Mouse (Mus musculus): ENCODE data around the gene Tcte1.

Gene Tcte1

DNA sequence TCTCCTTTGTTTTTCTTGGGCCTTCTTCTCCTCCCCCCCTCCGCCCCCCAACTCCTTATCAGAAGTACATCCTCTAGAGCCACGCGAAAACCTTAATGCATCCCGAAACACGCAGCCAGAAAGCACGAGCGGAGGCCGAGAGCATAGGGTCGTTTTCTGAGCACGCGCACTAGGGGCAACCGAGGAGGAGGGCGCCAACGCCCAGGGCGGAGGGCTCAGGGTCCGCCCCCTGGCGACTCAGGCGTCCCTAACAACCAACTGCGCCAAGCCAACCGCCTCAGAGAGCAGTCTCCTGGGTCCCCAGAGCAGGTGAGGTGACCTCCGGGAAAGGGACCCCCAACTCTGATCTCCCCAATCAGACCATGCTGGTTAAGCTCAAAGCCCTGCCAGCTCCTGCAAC, at the start of gene Tcte1:
Tcte1 (plus strand) TSS at position 172 of the 400 bp plus-strand sequence.
- no peak for DNase-seq (ENCODE audit: low read depth)

DNA sequence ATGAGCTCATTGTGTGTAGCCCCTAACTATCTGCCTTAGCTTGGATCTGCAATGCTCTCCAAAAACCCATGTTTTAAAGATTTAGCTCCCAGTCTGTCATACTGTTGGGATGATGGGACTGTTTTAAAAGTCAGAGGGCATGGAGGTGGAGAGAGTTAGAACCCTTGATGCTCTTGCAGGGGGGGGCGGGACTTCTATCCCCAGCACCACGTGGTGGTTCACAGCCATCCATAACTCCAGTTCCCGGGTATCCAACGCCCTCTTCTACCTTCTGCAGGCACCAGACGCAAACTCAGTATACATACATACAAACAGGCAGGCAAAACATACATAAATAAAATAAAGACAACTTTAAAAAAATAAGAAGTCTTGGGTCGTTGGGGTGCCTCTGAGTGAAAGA, 49.6 kb upstream of the Tcte1 start:
- no peak for DNase-seq (ENCODE audit: low read depth)

DNA sequence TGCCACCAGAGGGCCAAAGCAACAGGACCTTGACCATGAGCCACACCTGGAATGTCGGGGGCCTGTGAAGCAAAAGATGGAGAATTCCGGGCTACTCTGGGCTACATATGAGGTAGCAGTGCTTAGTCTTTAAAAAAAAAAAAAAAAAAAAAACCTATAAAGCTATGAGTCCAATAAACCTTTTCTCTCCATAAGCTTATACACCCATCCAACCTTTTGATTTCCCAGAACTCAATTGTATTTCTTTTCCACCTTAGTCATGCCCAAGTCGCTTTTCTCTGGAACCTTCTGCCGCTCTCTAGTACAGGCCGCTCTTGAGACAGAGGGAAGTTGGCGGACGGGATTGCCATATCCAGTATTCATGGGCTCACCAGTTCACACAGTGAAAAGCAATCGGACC, 49.1 kb upstream of the Tcte1 start:
- DNase-seq (ENCODE audit: low read depth) = no peak

DNA sequence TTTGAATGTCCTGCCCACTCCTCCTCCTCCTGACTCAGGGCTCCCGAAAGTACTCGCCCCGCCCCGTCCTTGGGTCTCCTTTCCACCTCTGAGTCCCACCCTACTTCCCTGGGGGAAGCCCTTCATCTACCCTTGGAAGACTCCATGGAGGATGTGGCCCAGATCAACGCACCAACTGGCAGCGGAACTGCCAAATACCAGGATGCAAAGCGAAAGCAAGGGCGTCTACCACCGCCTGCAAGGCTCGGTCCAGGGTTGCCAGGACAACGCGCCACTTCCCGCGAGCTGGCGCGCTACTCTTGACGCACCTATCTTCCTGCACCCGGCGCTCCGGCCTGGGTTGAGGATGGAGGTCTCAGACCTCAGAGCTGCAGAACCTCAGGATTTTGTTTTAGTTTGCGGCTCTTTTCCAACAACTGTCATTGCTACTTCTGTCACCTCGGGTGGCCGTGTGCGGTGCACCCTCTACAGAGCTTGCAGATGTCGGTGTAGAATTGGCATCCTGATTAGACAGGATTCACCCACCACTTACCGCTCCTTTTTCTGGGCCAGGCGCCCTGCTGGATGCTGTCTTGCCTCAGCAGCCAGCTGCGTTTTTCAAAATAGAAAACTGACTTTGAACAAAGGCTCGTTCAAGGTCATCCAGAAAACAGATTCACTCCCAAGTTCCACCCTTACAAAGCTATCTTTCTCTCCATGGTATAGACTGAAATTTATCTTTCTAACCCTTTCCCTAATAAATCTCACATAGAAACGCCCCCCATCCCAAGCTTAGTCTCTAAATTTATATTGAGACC, 48.4 kb upstream of the Tcte1 start, which contains the start of gene Spats1:
Spats1 (minus strand) TSS at position 747 of the 797 bp plus-strand sequence.
- DNase-seq (ENCODE audit: low read depth) = peak; percentile 28

DNA sequence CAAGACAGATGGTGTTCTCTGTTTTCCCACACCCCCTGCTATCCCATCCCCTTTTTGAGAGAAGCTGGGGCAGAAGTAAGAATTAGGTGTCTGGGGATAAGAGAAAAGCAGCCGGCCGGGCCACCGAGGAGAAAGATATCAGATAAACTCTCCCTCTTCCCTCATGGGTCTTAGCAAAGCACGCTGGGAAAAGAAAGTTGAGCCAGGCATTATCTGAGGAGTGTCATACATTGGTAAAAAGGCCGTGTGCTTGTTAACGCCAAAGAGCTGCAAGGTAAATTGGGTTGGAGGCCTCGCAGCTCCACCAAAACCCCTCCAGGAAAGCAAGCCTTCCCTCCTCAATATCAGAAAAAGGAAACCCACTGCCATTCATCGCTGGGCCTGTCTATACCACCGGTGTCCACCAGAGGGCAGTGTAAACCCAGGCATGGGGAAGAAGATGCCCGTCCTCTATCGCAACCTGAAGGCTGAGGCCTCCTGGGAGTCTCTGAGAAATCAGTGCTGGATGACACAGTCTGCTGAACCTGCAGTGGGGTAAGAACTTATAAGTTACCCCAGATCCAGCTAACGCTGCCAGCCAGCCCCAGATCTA, 44.9 kb upstream of the Tcte1 start:
- DNase-seq (ENCODE audit: low read depth) = peak; percentile 71

DNA sequence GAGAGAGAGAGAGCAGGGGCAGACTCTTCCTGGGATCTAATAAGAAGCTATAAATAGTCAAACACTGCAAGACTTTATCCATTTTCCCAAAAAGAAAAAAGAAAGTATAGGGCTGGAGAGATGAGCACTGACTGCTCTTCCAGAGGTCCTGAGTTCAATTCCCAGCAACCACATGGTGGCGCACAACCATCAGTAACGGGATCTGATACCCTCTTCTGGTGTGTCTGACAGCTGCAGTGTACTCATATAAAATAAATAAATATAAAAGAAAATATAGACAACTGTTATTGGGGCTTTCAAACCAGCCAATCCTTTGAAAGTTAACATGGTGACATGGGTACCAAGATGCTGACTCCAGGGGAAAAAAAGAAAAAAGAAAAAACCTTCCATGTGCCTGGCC, 42.8 kb upstream of the Tcte1 start:
- no peak for DNase-seq (ENCODE audit: low read depth)

DNA sequence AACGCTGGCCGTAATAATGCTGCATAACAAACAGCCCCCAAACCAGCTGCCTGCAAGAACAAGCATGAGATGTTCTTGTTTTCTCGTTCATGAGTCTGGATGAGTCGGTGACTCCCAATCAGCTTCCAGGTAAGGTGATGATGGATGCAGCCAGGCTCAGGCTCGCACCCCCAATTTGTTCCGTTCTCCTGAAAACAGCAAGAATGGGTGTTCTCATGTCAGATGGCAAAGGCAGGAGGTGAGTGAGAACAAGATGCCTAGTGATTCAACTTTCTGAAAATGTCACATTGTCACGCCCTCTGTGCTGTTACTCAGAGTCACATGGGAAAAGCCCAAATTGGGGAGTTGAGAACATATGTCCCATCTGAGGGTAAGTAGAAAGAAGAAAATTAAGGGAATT, 37.7 kb upstream of the Tcte1 start:
- no peak for DNase-seq (ENCODE audit: low read depth)

DNA sequence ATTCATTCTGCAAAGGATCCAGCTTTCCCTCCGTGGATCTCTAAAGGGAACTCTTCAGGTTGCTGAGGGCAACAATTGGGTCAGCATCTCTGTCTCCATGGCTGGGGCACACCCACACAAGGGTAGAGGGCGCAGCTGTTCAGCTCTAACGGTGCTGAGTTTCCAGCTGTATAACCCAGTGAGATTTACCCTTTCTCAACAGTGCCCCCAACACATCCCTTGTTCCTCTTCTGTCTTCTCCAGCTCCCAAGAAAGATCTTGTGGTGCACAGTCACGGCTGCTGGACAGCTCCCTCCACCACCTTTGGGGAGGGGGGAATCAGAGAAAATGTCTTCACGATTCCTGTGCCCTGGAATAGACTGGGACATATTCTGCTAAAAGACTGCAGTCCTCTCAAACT, 36.0 kb upstream of the Tcte1 start:
- DNase-seq (ENCODE audit: low read depth) = no peak

DNA sequence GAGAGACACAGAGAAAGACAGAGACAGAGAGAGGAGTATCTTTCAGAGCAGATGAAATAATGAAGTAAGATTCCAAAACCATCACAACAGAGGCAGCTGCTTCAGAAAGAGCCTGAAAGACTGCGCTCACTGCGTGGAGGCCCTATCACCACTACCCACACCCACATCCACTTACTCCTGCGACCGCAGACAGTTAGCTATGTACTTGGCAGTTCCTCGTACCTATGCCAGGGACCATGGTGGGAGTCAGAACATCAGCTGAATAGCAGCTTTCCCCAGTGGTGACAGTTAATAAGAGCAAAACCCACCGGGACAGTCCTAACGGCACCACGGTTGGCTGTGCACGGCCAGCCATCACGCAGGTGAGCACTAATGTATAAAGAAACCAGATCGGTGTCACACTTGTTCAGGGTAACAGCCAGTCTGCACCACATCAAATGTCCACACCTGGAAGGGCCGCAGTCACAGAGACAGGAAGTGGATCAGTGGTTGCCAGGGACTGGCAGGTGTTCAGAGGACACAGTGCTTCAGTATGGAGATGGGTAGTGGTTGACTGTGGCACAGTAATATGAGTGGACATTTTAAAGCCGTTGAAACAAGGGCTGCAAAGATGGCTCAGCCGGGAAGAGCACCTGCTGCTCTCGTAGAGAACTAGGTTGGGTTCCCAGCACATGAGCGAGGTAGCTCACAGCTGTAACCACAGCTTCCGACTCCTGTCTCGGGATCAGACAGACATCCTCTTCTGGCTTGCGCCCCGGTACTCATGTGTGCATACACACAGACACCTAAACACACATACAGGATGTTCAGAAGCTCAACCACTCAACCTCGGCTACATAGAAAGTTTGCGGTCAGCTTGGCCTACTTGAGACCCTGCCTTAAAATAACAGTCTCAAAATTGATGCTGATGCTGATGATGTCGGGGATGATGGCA, 34.6 kb upstream of the Tcte1 start:
- DNase-seq (ENCODE audit: low read depth) = no peak

DNA sequence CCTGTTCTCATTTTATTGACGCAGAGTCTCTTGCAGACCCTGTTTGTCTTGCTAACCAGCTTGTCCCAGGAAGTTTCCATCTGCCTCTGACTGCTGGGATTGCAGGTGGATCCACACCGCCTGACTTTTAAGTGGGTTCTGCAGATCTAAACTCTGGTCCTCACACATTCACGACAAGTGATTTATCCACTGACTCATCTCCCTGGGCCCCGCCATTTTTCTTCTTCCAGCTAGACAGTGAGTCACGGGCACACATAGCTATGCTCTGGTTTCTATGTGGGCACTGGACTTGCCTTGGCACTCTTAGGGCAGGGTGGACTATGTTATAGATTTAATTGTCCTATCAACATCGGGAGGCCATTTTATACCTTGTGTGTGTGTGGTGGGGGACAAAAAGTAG, 33.5 kb upstream of the Tcte1 start:
- DNase-seq (ENCODE audit: low read depth) = no peak

DNA sequence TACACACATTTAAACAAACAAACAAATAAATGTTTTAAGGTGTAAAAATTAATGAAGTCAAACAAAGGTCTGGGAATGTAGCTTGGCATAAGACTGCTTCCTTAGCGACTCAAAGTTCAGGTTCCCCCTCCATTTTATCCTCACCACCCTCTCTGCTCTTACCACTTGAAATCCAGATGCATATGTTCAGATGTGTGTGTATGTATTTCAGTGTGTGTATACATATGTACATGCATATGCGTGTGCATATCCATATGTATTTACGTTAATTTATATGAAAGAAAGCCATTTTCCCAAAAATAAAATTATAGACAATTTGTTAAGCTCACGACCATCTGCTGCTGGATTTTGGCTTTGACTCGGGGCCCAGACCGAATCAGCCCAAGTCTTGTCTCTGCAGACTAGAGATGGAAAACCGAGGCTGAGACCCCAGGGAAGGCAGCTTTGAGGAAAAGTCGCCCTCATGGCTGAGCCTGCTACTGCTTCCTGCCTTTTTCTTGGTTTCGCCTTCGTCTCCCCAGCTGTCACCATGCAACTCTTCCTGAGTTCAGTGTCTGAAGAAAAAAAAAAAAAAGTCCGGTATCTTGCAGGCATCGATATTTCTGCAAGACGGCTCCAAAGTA, 32.6 kb upstream of the Tcte1 start:
- DNase-seq (ENCODE audit: low read depth) = no peak

DNA sequence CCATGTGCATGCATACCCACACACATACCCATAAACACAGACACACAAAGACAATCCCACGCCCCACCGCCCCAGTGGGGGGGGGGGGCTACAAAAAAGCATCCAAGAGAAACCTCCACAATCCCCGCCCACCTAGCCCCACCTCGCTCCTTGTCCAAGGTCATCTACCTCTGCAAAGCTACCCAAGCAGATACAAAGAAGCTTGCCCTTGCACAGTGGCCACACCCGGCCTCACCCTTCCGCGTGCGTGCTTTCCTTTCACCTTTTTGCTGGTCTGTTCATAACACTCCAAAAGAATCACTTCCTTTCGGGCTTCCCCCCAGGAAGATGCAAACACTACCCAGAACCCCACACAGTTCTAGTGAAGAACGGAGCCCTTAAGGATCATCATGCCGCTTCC, 27.8 kb upstream of the Tcte1 start:
- DNase-seq (ENCODE audit: low read depth) = no peak

DNA sequence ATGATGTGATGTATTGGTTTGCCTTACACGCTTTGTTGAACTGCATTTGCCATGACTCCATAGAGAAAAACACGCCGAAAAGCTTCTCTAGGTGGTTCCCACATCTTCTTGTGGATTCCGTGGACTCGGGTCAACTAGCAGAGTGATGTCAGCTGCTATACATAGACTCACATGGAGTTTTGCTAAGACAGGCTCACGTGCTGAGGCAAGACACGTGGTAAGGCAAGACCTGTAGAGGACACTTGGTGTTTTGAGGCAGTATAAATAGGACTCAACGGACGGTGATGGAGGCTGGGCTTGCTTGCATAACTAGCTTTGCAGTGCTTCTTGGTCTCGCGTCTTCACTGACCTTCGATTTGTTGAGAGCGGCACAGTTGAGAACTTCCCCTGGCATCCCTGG, 24.8 kb upstream of the Tcte1 start:
- no peak for DNase-seq (ENCODE audit: low read depth)

DNA sequence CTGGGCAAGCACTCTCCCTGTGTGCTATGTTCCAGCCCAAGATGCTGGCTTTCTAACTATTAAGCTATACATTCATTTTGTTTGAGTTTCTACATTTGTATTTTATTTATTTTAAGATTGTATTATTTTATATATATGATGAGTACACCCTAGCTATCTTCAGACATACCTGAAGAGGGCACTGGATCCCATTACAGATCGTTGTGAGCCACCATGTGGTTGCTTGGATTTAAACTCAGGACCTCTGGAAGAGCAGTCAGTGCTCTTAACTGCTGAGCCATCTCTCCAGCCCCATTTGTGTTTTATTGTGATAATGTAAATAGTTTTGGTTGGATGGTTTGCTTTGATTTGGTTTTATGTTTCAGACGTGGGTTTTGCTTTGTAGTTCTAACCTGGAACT, 23.7 kb upstream of the Tcte1 start:
- DNase-seq (ENCODE audit: low read depth) = no peak

DNA sequence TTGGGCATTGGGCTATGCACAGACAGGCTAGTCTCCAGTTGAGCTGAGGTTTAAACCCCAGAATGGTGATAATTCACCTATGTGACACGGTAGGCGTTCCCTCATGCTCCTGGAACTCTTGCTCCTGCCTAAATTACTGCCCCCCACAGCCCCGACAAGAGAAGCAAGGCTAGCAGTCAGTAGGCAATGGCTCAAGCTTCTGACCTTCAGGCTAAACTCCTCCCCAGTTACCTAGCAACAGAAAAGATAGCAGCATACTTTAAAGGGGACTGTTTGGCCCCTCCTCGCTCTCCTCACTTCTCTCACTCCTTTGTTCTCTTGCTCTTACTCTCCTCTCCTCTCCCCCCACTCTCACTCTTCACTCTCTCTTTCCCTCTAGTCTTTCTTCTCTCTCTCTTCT, 22.3 kb upstream of the Tcte1 start:
- DNase-seq (ENCODE audit: low read depth) = no peak

DNA sequence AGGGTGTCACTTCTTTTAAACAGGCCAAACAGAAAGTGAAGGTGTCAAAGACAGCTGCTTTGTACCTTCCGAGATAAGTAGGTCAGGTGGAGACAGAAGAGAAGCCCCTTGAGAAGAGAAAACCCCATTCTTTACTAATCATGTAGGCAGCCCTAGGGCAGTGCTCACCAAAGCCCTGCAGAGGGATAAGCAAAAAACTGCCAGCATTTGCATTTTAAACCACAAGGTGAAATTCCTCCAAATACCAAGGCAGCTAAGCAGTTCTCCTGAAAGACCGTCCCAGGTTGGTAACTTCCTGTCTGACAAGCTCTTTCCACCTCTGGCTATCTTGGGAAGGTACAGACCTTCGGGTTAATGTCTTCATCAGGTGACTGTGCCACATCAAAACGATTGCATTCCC, 20.9 kb upstream of the Tcte1 start:
- no peak for DNase-seq (ENCODE audit: low read depth)

DNA sequence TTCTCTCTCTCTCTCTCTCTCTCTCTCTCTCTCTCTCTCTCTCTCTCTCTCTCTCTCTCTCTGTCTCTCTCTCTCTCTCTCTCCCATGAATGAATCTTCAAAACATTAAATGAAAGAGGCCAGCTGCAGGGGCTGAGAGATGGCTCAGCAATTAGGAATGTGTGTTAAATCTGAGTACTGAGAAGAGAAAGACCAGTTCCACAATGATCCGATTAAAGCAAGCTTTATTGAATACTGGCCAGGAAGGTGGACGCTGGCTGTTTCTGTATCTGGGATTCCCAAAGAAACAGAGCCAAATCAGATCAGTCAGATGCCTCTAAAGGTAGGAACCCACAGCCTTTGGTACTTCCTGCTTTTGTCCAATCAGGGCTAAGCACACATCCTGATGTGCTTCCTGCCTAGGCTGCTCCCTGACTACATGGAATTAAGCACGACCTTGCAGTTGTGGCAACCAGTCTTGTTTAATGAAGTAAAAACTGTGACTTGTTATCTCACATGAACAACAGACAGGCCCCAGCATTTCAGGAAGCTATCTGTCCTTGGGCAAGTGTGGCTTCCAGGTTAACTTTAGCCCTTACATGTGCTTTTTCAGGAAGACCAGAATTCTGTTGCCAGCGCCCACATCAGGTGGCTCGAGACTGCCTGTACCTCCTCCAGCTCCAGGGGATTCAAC, 19.8 kb upstream of the Tcte1 start:
- DNase-seq (ENCODE audit: low read depth) = no peak

DNA sequence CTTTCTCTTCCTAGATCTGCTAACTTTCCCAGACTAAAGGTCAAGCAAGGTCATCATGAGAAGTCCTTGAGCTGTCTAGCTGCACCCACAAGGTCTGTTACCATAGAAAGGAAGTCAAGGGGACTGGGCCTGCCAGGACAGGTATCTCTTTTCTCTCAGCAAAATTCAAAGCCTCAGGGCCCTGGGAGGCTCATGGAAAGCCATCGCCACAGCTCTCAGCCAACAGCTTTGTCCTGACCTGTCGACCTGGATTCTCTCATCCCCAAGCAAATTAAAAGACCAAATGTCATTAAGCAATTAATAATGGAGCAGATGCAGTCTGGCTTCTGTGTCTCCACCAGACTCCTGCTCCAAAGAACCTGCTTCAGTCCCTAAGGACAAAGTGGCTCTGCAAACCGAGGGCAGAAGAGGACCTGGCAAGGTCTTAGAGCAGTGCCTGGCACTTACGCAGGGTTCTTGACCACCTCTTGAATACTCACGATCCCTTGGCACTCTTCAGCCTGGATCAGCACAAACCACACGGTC, 17.2 kb upstream of the Tcte1 start:
- no peak for DNase-seq (ENCODE audit: low read depth)

DNA sequence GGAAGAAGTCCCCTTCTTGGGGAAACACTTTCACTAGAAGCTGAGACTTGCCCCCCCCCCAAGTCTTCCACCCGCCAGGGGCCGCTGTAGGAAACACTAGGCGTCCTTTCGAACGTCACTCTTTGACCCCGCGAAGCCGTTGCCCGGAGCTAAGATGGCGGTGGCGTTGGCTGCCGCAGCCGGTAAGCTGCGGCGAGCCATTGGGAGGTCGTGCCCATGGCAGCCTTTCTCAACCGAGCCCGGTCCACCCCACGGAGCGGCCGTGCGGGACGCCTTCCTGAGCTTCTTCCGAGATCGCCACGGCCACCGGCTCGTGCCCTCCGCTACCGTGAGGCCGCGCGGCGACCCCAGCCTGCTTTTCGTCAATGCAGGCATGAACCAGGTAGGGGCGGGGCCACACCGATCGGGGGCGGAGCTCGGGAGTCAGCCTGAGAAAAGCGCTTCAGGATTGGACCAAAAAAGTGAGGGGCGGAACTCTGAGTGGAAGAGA, 16.5 kb upstream of the Tcte1 start, which contains the start of gene Aars2:
Aars2 (plus strand) TSS at position 142 of the 490 bp plus-strand sequence.
- DNase-seq (ENCODE audit: low read depth) = peak; percentile 96

DNA sequence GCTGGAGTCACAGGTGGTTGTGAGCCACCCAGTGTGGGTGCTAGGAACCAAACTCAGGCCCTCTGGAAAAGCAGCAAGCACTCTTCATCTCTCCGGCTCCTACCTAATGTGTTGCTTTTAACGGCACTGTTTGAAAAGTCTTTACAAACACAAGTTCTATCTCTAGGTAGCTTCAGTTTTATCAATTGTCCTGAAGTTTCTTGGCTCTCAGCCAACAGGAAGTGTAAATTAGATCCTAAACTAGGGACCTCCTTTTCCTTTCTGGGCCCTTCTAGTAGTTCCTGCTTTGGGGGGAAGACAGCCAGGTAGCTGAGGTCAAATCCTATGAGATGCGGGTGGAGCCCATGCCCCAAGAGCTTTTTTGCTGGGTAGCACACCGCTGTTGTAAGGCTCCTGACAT, 12.4 kb upstream of the Tcte1 start:
- DNase-seq (ENCODE audit: low read depth) = no peak

DNA sequence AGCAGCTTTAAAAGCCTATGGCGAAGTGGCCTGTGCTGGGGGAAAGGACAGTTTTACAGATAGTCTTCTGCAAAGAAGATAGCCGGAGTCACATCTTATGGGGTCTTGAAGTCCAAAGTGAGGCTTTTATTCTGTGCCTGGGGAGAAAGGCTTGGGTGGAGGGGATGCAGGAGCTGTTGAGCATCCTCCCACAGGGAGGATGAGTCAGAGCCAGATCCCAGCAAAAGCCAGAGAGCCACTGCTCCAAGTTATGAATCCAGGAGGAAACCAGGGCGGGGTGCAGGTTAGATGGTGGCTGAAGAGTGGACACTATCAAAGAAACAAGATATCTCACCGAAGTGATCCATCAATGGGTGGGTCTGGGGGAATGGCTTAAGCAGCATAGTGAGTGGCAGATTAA, 11.5 kb upstream of the Tcte1 start:
- no peak for DNase-seq (ENCODE audit: low read depth)

Data from c-Kit-positive CD71-negative TER-119-negative erythroid progenitor cells, embryonic 14.5 days (primary cell).